Mouse (Mus musculus): ENCODE measurements around the gene C2cd3. TPM values are rescaled to one million over a fixed set of nuclear protein-coding genes. Genes with fewer than 3 reads are reported as not detected.
"Not testable (repeated sequence)": the region's sequence is repeated elsewhere in the genome, so short reads cannot be mapped to it uniquely, and the experiment has no call there.

Gene C2cd3
- total and polyA plus RNA-seq, 2 experiments from 2014 or later: 9.2 to 18.3 TPM

DNA sequence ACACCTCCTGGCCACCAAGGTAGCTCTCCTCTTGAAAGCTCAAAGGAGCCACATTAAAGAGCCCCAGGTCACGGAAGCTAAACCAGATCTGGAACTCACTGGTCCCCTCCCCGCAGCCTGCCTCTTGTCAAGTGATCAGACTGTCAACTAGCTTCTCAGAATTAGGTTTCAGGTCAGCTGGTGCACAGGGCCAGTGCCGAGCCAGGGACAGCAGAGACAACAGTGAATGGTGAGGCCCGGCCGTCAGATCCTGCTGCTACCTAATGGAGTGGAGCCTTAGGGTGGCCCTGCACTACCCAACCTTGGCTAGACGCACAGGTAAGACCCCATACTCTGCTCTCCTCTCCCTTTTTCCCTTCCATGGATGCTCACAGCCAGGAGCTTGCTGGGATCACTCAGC is 100.7 kb downstream of the C2cd3 start, which contains the start of gene Ucp3:
Ucp3 (plus strand) TSS at position 214 of the 400 bp plus-strand sequence.
- no peak for TF ChIP-seq CTCF (IDR thresholded peaks at IDR 0.05; ENCODE audit: low read depth)
- 0 out of 2 replicates have a peak, but pooled peaks cover 5% of the 10 kb centered on the region for H3K4me1 ChIP-seq (ENCODE audit: insufficient read depth, low read length)
- ATAC-seq: no peak

GRCm38 (mm10) chr7:100473846-100474454 is 101.9 kb downstream of the C2cd3 start:
- Histone ChIP-seq H3K9me3 (ENCODE audit: low read length) (no peaks in the 10 kb centered on the region), H3K27me3 (ENCODE audit: insufficient read depth, low read length) (no peaks in the 10 kb centered on the region), H3K4me1 (ENCODE audit: insufficient read depth, low read length) (0 out of 2 replicates have a peak, but pooled peaks cover 5% of the 10 kb centered on the region), H3K36me3 (ENCODE audit: insufficient read depth, low read length) (0 out of 2 replicates have a peak, but pooled peaks cover 11% of the 10 kb centered on the region), H3K4me2 (ENCODE audit: low read depth, low read length) (no peak overlapping the region), H3K9ac (replicated peaks; ENCODE audit: low read length) (no peak overlapping the region), H3K27ac (no peak overlapping the region), H3K4me3 (ENCODE audit: low read length) (no peak overlapping the region)
- ATAC-seq (no peak), DNase-seq (ENCODE audit: low spot score) (no peak)
- 88% methylated on average over 9 of the region's 9 CpGs for WGBS
- TF ChIP-seq CTCF (IDR thresholded peaks at IDR 0.05; ENCODE audit: low read depth): no peak

More for the DNA sequence above, 100.7 kb downstream of the C2cd3 start, which contains the start of gene Ucp3:
- WGBS: 82% methylated on average over 6 of the region's 6 CpGs
- H3K9me3 ChIP-seq (ENCODE audit: low read length): no peaks in the 10 kb centered on the region
- H3K4me2 ChIP-seq (ENCODE audit: low read depth, low read length): no peak within 1 kb of the TSS
- no peaks in the 10 kb centered on the region for H3K27me3 ChIP-seq (ENCODE audit: insufficient read depth, low read length)
- no peak within 1 kb of the TSS for H3K4me3 ChIP-seq (ENCODE audit: low read length)
- no peak within 1 kb of the TSS for H3K9ac ChIP-seq (replicated peaks; ENCODE audit: low read length)
- 0 out of 2 replicates have a peak, but pooled peaks cover 11% of the 10 kb centered on the region for H3K36me3 ChIP-seq (ENCODE audit: insufficient read depth, low read length)
- H3K27ac ChIP-seq: no peak within 1 kb of the TSS
- DNase-seq (ENCODE audit: low spot score): no peak

DNA sequence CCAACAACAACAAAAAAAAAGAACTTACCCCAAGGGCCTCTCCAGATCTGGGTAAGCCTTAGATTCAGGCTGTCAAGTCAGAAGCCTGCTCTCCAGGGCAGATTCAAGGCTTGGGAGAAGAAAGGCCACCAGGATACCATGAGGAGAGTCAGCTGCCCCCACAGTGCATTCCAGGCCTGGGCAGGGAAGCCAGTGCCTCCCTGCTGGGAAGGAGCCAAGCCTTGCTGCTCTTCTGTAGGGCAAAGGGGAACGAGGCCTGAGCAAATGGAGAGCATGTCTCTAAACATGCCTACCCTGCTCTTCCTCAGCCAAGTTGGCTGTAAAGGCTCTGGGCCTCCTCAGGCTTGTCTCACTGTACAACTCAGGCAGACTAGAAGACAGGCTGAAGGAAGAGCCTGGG is 102.6 kb downstream of the C2cd3 start:
- Histone ChIP-seq H3K4me1 (ENCODE audit: insufficient read depth, low read length) (0 out of 2 replicates have a peak, but pooled peaks cover 5% of the 10 kb centered on the region), H3K27me3 (ENCODE audit: insufficient read depth, low read length) (no peaks in the 10 kb centered on the region), H3K36me3 (ENCODE audit: insufficient read depth, low read length) (0 out of 2 replicates have a peak, but pooled peaks cover 4% of the 10 kb centered on the region), H3K27ac (no peak overlapping the region), H3K4me2 (ENCODE audit: low read depth, low read length) (no peak overlapping the region), H3K4me3 (ENCODE audit: low read length) (no peak overlapping the region), H3K9me3 (ENCODE audit: low read length) (no peaks in the 10 kb centered on the region), H3K9ac (replicated peaks; ENCODE audit: low read length) (no peak overlapping the region)
- 56% methylated on average over 1 of the region's 1 CpGs for WGBS
- ATAC-seq: no peak
- DNase-seq (ENCODE audit: low spot score): no peak
- no peak for TF ChIP-seq CTCF (IDR thresholded peaks at IDR 0.05; ENCODE audit: low read depth)

DNA sequence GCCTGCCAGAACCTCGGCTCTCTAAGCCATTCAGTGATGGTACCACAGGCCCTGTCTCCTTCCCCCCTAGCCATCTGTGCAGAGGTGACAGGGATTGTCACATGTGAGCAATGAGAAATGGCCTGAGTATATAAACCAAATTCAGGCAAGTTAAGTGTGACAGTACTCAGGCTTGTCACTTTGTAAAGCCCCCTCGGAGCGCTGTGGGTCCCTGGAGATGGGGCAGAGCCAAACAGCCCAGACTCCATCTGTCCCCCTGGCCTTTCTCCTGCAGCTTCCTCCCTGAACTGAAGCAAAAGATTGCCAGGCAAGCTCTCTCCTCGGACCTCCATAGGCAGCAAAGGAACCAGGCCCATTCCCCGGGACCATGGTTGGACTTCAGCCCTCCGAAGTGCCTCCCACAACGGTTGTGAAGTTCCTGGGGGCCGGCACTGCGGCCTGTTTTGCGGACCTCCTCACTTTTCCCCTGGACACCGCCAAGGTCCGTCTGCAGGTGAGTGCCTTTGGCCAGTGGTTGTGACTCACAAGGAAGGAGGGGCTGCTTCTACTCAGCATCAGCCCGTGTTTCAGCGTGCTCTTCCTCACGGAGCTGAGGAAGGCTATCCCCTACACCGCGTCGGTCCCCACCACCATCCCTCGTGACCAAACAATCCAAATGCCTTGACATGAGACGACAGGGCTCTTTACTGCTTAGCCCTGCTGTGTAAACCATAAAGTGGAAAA is 107.2 kb downstream of the C2cd3 start:
- Histone ChIP-seq H3K27me3 (ENCODE audit: insufficient read depth, low read length) (no peaks in the 10 kb centered on the region), H3K4me1 (ENCODE audit: insufficient read depth, low read length) (0 out of 2 replicates have a peak, but pooled peaks cover 5% of the 10 kb centered on the region), H3K4me2 (ENCODE audit: low read depth, low read length) (no peak overlapping the region), H3K9me3 (ENCODE audit: low read length) (no peaks in the 10 kb centered on the region), H3K4me3 (ENCODE audit: low read length) (no peak overlapping the region), H3K36me3 (ENCODE audit: insufficient read depth, low read length) (no peaks in the 10 kb centered on the region), H3K9ac (replicated peaks; ENCODE audit: low read length) (no peak overlapping the region; the same call in 1 of the 2 replicates), H3K27ac (peak overlapping the region; percentile 36; the same call in 1 of the 2 replicates)
- DNase-seq (ENCODE audit: low spot score) (peak; percentile 15), ATAC-seq (peak; percentile 41)
- no peak for TF ChIP-seq CTCF (IDR thresholded peaks at IDR 0.05; ENCODE audit: low read depth)
- 76% methylated on average over 20 of the region's 20 CpGs for WGBS

- peak; percentile 34; the same call in 1 of the 2 replicates for ATAC-seq
- no peaks in the 10 kb centered on the region for H3K9me3 ChIP-seq (ENCODE audit: low read length)
- 0 out of 2 replicates have a peak, but pooled peaks cover 3% of the 10 kb centered on the region for H3K4me1 ChIP-seq (ENCODE audit: insufficient read depth, low read length)
- WGBS: 67% methylated on average over 15 of the region's 15 CpGs
- H3K27me3 ChIP-seq (ENCODE audit: insufficient read depth, low read length): no peaks in the 10 kb centered on the region
- H3K9ac ChIP-seq (replicated peaks; ENCODE audit: low read length): no peak overlapping the region
- no peak overlapping the region for H3K4me3 ChIP-seq (ENCODE audit: low read length)
- no peak overlapping the region for H3K4me2 ChIP-seq (ENCODE audit: low read depth, low read length)
- DNase-seq (ENCODE audit: low spot score): peak; percentile 37
- no peak for TF ChIP-seq CTCF (IDR thresholded peaks at IDR 0.05; ENCODE audit: low read depth)
- no peak overlapping the region for H3K27ac ChIP-seq
- no peaks in the 10 kb centered on the region for H3K36me3 ChIP-seq (ENCODE audit: insufficient read depth, low read length)
Observed at GRCm38 (mm10) chr7:100479823-100480164, 107.8 kb downstream of the C2cd3 start.

- no peak overlapping the region for H3K27ac ChIP-seq
- no peak for TF ChIP-seq CTCF (IDR thresholded peaks at IDR 0.05; ENCODE audit: low read depth)
- H3K4me2 ChIP-seq (ENCODE audit: low read depth, low read length): no peak overlapping the region
- no peak for DNase-seq (ENCODE audit: low spot score)
- no peaks in the 10 kb centered on the region for H3K27me3 ChIP-seq (ENCODE audit: insufficient read depth, low read length)
- H3K9ac ChIP-seq (replicated peaks; ENCODE audit: low read length): no peak overlapping the region
- no peaks in the 10 kb centered on the region for H3K36me3 ChIP-seq (ENCODE audit: insufficient read depth, low read length)
- 86% methylated on average over 17 of the region's 17 CpGs for WGBS
- H3K9me3 ChIP-seq (ENCODE audit: low read length): no peaks in the 10 kb centered on the region
- H3K4me1 ChIP-seq (ENCODE audit: insufficient read depth, low read length): no peaks in the 10 kb centered on the region
- ATAC-seq: no peak; the same call in 1 of the 2 replicates
- H3K4me3 ChIP-seq (ENCODE audit: low read length): no peak overlapping the region
Observed at GRCm38 (mm10) chr7:100480175-100480574, 108.1 kb downstream of the C2cd3 start.

DNA sequence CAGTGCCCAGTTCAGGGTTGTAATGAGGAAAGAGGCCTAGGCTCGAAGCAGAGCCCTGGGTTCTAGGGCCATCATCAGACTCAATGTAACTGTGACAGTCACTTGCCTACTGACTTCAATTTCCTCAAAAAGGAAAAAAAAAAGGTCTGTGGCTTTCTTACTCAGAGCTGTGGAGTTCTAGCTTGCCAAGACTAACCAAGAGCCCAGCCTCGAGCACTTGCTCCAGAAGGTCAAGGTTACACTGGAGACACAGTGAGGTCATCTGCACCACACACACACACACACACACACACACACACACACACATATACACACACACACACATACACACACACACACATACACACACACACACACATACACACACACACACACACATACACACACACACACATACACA is 110.0 kb downstream of the C2cd3 start:
- not testable (repeated sequence) for H3K4me2 ChIP-seq (ENCODE audit: low read depth, low read length); H3K4me3 ChIP-seq (ENCODE audit: low read length); H3K9me3 ChIP-seq (ENCODE audit: low read length); H3K27me3 ChIP-seq (ENCODE audit: insufficient read depth, low read length); ATAC-seq; H3K4me1 ChIP-seq (ENCODE audit: insufficient read depth, low read length); H3K27ac ChIP-seq; H3K9ac ChIP-seq (replicated peaks; ENCODE audit: low read length); DNase-seq (ENCODE audit: low spot score); H3K36me3 ChIP-seq (ENCODE audit: insufficient read depth, low read length)
- WGBS: 78% methylated on average over 2 of the region's 2 CpGs
